Mouse (Mus musculus): Measurements from ENCODE around the gene Gfy.

The Gfy gene

GRCm38 (mm10) chr7:45150321-45150720 lies 29.0 kb downstream of the Gfy start:
- DNase-seq (ENCODE audit: low read depth, low spot score): no peak

- DNase-seq (ENCODE audit: low read depth, low spot score): no peak
These were observed 29.8 kb downstream of the Gfy start for GRCm38 (mm10) chr7:45149545-45149944.

DNA sequence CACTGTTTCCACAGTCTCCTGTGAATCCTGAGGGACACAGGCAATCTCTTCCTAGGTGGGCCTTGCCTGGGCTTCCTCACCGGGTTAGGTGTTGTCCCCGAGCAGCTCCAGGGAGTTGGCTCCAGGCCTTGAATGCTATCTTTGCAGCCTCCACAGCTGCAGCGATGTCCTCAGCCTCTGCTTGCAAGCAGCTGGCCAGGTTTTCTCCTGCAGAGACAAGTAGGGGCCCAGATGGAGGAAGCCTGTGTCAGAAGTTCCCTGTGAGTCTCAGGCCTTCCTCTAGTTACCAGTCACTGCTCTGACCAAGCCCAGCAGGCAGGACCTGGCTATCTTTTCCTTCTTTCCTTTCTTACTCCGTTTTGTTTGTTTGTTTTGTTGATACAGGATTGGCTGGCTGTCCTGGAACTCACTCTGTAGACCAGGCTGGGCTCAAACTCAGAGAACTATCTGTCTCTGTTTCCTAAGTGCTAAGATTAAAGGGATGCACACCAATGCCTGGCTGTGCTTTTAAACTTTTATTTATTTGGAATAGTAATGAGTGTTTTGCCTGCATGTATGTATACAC lies 30.8 kb downstream of the Gfy start:
- DNase-seq (ENCODE audit: low read depth, low spot score): no peak

- no peak for DNase-seq (ENCODE audit: low read depth, low spot score)
These were observed 31.5 kb downstream of the Gfy start for GRCm38 (mm10) chr7:45147899-45148298.

- DNase-seq (ENCODE audit: low read depth, low spot score): no peak
These were observed 32.1 kb downstream of the Gfy start for GRCm38 (mm10) chr7:45147267-45147666.

DNA sequence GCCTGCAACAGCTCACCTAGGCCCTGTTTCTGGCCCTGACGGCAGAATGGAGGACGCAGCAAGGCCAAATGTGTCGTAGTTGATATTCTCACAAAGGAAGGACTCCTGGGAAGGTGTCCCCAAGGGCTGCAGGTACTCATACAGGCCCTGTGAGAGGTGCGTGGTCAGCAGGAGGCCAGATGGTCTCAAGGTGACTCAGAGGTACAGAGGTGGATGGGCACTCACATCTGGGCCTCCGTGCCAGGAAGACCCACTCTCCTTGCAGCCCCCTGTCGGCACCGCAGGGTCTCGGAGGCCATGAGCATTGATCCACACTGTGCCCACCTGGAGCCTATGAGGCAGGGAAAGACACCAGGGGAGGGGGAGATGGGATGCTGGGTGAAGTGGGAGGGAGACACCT lies 33.9 kb downstream of the Gfy start:
- DNase-seq (ENCODE audit: low read depth, low spot score): no peak

DNA sequence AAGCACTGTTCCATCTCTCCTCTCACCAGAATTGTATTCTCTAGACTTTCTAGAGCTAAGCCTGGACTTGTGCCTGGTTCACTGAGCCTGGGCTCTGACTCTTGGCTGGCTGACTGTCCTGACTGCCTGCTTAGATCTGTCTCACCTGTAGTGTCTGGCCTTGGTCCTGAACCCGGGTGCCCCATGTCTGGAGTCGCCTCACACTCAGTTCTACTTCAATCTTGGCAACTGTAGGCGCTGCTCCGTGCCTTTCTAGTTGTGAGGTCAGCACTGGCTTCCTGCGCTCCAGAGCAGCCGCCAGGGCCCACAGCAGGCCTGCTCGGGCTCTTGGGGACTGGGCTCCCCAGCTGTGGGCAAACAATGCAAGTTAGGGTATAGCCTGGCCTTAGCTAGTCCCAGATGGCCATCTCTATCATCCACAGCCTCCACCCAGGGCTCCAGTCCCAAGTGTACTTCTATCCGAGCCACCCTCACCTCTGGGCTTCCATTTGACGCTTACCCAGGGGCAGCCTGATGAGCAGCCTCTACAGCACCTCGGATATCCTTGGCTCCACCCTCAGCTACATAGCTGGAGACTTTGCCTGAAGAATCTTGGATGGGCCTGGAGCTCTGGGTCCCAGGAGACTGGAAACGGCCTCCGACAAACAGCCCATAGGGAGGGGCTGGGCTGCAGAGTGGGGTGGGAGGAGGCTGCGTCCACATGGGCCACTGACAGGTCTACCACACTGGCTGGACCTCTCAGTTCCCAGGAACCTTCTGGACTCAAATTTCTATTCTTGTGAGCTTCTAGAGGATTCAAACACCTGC lies 34.8 kb downstream of the Gfy start:
- DNase-seq (ENCODE audit: low read depth, low spot score): no peak

- no peak for DNase-seq (ENCODE audit: low read depth, low spot score)
These were observed 37.5 kb downstream of the Gfy start for GRCm38 (mm10) chr7:45141914-45142313.

DNA sequence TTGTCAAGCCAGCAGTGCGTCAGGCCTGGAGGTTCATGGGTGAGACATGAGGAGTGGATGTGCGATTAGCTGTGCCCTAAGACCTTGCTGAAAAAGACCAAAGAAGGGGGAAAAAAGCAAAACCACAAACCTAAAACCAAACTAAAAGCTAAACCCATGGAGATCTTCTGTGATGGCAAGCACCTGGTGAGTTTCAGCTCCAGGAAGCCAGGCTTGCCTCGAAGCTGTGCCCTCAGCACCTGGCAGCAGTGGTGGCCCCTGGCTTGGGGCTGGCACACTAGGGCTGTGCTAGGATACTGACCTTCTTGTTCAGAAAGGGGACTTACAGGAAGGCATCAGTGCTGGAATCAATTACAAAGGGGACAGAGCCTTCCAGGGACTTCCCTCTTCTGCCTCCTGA lies 38.0 kb downstream of the Gfy start:
- no peak for DNase-seq (ENCODE audit: low read depth, low spot score)

DNA sequence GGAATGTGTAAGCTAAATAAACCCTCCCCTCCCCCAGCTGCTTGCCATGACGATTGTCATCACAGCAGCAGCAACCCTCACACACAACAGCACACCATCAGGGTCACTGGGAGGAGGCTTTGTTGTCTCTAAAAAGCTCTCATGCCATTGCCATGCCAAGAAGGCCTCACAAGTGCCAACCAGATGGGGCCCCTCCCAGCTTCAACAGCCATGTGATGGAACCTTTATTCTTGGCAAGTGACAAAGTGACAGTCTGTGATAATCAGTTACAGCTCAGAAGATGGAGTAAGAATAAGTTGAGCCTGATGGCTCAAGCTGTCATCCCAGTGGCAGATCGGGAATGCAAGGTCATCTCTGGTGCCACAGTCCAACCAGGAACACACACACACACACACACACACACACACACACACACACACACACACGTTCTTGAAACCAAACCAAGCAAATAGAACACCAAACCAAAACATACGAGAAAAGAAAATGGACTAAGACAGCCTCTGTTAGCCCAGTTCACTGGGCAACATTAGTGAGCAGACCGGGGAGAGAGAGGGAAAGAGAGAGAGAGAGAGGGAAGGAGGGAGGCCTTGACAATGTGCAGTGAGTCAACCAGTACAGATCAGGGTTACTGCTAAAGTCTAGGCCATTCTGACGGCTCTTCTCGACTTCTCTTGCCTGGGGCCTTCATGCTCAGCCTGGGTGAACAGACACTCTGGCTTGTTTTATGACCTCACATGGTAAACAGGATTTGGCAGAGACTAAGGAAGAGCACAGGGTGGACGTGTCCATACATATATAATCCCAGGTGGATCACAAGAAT lies 39.3 kb downstream of the Gfy start:
- no peak for DNase-seq (ENCODE audit: low read depth, low spot score)

- no peak for DNase-seq (ENCODE audit: low read depth, low spot score)
These were observed 41.0 kb downstream of the Gfy start for GRCm38 (mm10) chr7:45138403-45138802.

DNA sequence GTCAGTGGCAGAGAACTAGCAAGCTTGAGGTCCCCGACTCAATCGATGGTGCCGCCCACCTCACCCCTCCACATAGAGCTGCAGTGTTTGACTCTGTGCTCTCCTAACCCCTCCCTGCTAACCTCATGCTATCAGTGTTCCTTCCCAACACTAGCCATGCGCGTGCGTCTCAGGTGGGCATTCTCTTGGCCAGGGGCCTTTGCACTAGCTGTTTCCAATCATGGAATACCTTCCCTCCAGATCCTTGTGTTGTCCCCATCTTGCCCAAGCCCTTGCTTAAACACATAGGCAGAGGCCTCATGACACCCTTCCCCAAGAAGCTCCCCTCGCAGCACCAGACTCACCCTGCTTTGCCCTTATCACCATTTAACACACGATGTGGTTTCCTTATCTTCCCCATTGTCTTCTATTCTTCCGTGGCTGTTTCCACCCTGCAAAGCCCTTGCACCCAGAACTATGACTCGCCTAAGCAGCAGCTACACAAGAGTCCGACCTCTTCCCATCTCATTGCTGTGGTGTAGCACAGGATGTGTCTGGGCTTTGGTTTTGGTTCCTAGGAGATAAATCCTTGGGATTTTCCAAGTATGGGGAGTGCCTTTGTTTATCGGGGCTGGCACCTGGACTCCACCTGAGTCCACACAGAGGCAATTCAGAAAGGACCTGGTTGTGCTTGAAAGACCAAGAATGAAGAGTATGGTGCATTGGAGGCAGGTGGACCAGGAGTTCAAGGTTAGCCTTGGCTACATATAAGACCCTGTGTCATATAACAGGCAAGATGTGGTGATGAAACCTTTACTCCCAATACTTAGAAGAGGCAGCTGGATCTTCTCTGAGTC lies 42.0 kb downstream of the Gfy start:
- no peak for DNase-seq (ENCODE audit: low read depth, low spot score)

DNA sequence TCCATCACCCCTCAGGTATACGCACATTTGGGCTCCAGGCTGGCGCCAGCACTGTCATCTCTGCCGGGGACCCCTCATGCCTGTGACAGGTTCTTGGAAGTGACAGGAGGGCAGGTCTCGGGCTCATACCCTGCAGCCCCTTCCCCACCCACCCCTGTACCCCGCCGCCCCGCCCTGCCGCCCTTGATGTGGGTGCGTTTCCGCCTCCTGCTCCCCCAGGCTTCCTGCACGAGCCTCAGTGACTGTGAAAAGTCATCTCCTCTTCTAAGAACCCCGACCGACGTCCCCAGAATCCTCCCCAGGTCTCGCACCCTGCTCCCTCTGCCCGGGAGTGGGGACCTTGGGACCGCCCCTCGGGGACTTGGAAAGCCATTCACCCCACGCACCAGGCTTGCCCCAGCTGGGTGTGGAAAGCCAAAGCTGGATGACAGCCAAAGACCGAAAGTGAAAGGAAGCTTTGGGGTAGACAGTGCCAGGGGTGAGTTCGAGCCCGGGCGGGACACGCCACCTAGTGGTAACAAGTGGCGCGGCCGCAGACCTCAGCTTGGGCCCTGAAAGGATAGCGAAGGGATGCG lies 43.3 kb downstream of the Gfy start, which contains the start of the genes Gm45713 and Flt3l:
Gm45713 (minus strand) TSS at position 239 of the 575 bp plus-strand sequence.
Flt3l (minus strand) TSS at position 440 of the 575 bp plus-strand sequence.
- peak; percentile 76 for DNase-seq (ENCODE audit: low read depth, low spot score)

GRCm38 (mm10) chr7:45135370-45135769 lies 44.0 kb downstream of the Gfy start:
- DNase-seq (ENCODE audit: low read depth, low spot score): no peak

GRCm38 (mm10) chr7:45134544-45135026 lies 44.8 kb downstream of the Gfy start:
- DNase-seq (ENCODE audit: low read depth, low spot score): peak; percentile 97

- DNase-seq (ENCODE audit: low read depth, low spot score): peak; percentile 87
These were observed 45.8 kb downstream of the Gfy start for GRCm38 (mm10) chr7:45133446-45134159.

DNA sequence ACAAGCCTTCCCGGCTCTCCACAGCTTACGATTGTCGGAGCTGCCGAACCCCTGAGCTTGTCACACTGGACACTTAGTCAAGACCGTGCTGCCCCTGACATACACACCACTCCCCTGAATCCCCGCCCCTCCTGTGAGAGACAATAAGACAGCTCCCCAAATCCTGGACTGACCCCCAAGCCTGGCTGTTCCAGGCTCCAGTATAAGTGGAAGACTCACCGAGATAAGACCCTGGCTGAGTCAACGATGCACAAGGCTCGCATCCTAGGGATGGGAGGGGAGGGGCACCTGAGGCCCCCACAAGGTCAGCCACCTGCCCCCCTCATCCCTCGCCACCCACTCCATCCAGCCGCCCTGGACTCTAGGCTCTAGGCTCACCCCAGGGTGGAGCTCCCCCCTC lies 47.5 kb downstream of the Gfy start:
- DNase-seq (ENCODE audit: low read depth, low spot score): no peak

DNA sequence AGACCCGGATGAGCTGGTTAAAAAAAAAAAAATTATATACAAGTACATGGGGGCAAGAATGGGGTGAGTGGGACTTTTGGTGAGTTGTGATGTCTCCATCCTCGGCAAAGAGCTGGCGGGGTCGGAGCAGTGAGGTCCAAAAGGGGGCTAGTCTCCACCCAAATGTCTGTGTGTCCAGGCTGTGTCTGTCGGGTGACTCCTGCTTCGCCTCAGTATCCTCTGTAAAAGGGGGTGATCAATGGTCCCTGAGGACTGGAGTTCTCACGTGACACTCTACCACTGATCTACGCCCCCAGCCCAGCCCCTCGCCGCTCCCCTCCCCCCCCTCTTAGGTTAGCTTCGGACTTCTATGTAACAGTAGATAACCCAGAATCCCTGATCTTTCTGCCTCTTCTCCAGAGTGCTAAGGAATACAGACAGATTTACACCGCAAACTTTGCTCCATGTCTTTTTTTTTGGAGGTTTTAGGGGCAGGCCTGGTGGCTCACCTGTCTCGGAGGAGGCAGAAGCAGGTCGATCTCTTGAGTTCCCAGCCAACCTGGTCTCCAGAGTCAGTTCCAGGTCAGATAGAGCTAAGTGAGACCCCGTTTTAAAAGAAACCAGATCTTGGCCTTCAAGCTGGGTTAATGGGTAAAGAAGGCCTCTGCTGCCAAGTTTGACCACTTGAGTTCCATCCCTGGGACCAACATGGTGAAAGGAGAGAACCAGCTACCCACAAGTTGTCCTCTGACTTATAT lies 49.4 kb downstream of the Gfy start:
- peak; percentile 67 for DNase-seq (ENCODE audit: low read depth, low spot score)

DNA sequence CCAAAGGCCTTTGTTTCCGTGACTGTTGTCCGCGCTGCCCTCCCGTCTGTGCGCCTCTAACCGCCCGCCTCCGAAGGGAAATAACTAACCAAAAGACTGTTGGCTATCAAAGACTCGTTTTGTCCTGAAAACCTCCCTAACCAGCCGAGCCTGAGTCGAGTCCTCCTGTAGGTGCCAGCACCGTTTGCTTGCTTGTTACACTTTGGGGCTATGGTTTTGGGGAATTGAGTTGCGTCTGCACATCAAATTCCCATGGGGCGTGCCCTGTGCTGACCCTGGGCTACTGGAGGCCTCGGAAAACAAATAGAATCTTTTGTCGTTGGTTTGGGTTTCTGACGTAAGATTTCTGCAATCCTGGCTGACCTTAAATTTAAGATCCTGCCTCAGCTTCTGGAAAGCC lies 50.1 kb downstream of the Gfy start:
- DNase-seq (ENCODE audit: low read depth, low spot score): no peak

Measured in ES-CJ7 (cell line).